Mouse (Mus musculus) forebrain, embryonic 14.5 days (tissue): Measurements from ENCODE around the gene Vmn2r83. TPM values are rescaled to one million over a fixed set of nuclear protein-coding genes. Genes with fewer than 3 reads are reported as not detected.
A peak's percentile ranks its signal among the peaks of the same experiment; 100 is the strongest.
"Not testable (repeated sequence)": the region's sequence is repeated elsewhere in the genome, so short reads cannot be mapped to it uniquely, and the experiment has no call there.

ENCODE experiments used
- ATAC-seq: fragments of 200-750 bp; cut with Nextera tagmentation; 2 replicates; pipeline ENCODE4 v1.8.0; 2017; ENCODE audit warnings: mild to moderate bottlenecking, moderate library complexity
- DNase-seq: peaks from one replicate; pipeline ENCODE4 v3.0.0-alpha.2; 2015; ENCODE audit warnings: low spot score
- H3K27ac ChIP-seq: fragments of 300-500 bp; sonication (generic); 2 replicates; pipeline ENCODE4 v1.5.1; 2014; ENCODE audit warnings: low read depth, mild to moderate bottlenecking, control low read depth, low read length, moderate library complexity
- H3K27me3 ChIP-seq: fragments of 300-500 bp; sonication (generic); replicated peaks from 2 replicates; pipeline ENCODE4 v1.6.1; 2014; ENCODE audit warnings: low read length, control low read depth, mixed read lengths; ENCODE audit not compliant: control insufficient read depth, insufficient read depth
- H3K36me3 ChIP-seq: fragments of 300-500 bp; sonication (generic); 2 replicates; pipeline ENCODE4 v1.6.1; 2014; ENCODE audit warnings: low read length, control low read depth; ENCODE audit not compliant: control insufficient read depth, insufficient read depth
- H3K4me1 ChIP-seq: fragments of 300-500 bp; sonication (generic); 2 replicates; pipeline ENCODE4 v1.6.1; 2014; ENCODE audit warnings: antibody characterized with exemption, low read length, control low read depth; ENCODE audit not compliant: control insufficient read depth, insufficient read depth
- H3K4me2 ChIP-seq: fragments of 300-500 bp; sonication (generic); 2 replicates; pipeline ENCODE4 v1.6.1; 2014; ENCODE audit warnings: mild to moderate bottlenecking, control low read depth, low read length
- H3K4me3 ChIP-seq: fragments of 300-500 bp; sonication (generic); 2 replicates; pipeline ENCODE4 v1.5.1; 2014; ENCODE audit warnings: low read depth, low read length, control low read depth
- H3K9ac ChIP-seq: fragments of 300-500 bp; sonication (generic); 2 replicates; pipeline ENCODE4 v1.6.1; 2014; ENCODE audit warnings: mild to moderate bottlenecking, low read length, control low read depth, moderate library complexity
- H3K9me3 ChIP-seq: fragments of 300-500 bp; sonication (generic); replicated peaks from 2 replicates; pipeline ENCODE4 v1.6.1; 2016; ENCODE audit warnings: low read length, control low read depth, mixed read lengths; ENCODE audit not compliant: control insufficient read depth
- WGBS: fragments of 180-500 bp; shearing (Covaris S2); extraction: QIAGEN DNeasy Blood & Tissue Kit; methylation state at CpG from one replicate; pipeline ENCODE4 v1.1.7; 2014; 5-methylcytosine and 5-hydroxymethylcytosine counted together
- polyA plus RNA-seq: library from polyadenylated mRNA; unstranded; fragments of >200 nt; fragmentation: Nextera tagmentation; extraction: Ambion mirVana; gene quantifications from 2 replicates; pipeline ENCODE4 v1.2.1, GENCODE M21; 2014

Vmn2r83 gene
- polyA plus RNA-seq = not detected in 2 replicates

- Histone ChIP-seq H3K36me3 (no peaks in the 10 kb centered on the region), H3K9ac (no peak within 1 kb of the TSS), H3K4me2 (no peak within 1 kb of the TSS), H3K9me3 (no peaks in the 10 kb centered on the region), H3K4me1 (no peaks in the 10 kb centered on the region), H3K27me3 (no peaks in the 10 kb centered on the region), H3K27ac (no peak within 1 kb of the TSS), H3K4me3 (no peak within 1 kb of the TSS)
- no peak for DNase-seq
- ATAC-seq = no peak
Measured at GRCm38 (mm10) chr10:79468431-79468830, at the start of gene Vmn2r83. Gene Vmn2r83 (plus strand): TSS chr10:79468731.

GRCm38 (mm10) chr10:79435141-79435820 is 33.2 kb upstream of the Vmn2r83 start:
- H3K4me1 ChIP-seq, H3K27me3 ChIP-seq, H3K4me3 ChIP-seq, H3K27ac ChIP-seq, H3K4me2 ChIP-seq, ATAC-seq, H3K36me3 ChIP-seq, H3K9me3 ChIP-seq, DNase-seq, H3K9ac ChIP-seq: not testable (repeated sequence)
- 92% methylated on average over 23 of the region's 23 CpGs for WGBS

GRCm38 (mm10) chr10:79495886-79496285 is 27.4 kb downstream of the Vmn2r83 start:
- H3K9ac ChIP-seq = no peak overlapping the region
- H3K9me3 ChIP-seq = no peaks in the 10 kb centered on the region
- no peak for DNase-seq
- H3K36me3 ChIP-seq = no peaks in the 10 kb centered on the region
- no peaks in the 10 kb centered on the region for H3K27me3 ChIP-seq
- H3K4me3 ChIP-seq = no peak overlapping the region
- no peak overlapping the region for H3K27ac ChIP-seq
- no peaks in the 10 kb centered on the region for H3K4me1 ChIP-seq
- ATAC-seq = no peak
- no peak overlapping the region for H3K4me2 ChIP-seq
- 69% methylated on average over 3 of the region's 3 CpGs for WGBS

GRCm38 (mm10) chr10:79496701-79497288 is 28.3 kb downstream of the Vmn2r83 start:
- no peak overlapping the region for H3K4me3 ChIP-seq
- no peak overlapping the region for H3K9ac ChIP-seq
- H3K9me3 ChIP-seq = no peaks in the 10 kb centered on the region
- H3K27me3 ChIP-seq = no peaks in the 10 kb centered on the region
- ATAC-seq = no peak
- no peak overlapping the region for H3K4me2 ChIP-seq
- WGBS = 29% methylated on average over 2 of the region's 2 CpGs
- H3K27ac ChIP-seq = no peak overlapping the region
- no peak for DNase-seq
- H3K36me3 ChIP-seq = no peaks in the 10 kb centered on the region
- no peaks in the 10 kb centered on the region for H3K4me1 ChIP-seq

- WGBS = 68% methylated on average over 6 of the region's 6 CpGs
- H3K27ac ChIP-seq = no peak overlapping the region
- no peak overlapping the region for H3K9ac ChIP-seq
- H3K4me2 ChIP-seq = no peak overlapping the region
- no peaks in the 10 kb centered on the region for H3K27me3 ChIP-seq
- H3K4me3 ChIP-seq = no peak overlapping the region
- peak; percentile 7 for DNase-seq
- ATAC-seq = no peak
- H3K9me3 ChIP-seq = no peaks in the 10 kb centered on the region
- H3K4me1 ChIP-seq = no peaks in the 10 kb centered on the region
- H3K36me3 ChIP-seq = no peaks in the 10 kb centered on the region
Measured at GRCm38 (mm10) chr10:79502830-79503644, 34.5 kb downstream of the Vmn2r83 start.

- WGBS = 80% methylated on average over 2 of the region's 2 CpGs
- ATAC-seq = no peak
Measured at GRCm38 (mm10) chr10:79506709-79507108, 38.2 kb downstream of the Vmn2r83 start.

GRCm38 (mm10) chr10:79524433-79524832 is 55.9 kb downstream of the Vmn2r83 start:
- 95% methylated on average over 1 of the region's 1 CpGs for WGBS
- DNase-seq (no peak), ATAC-seq (no peak)
- Histone ChIP-seq H3K9ac (no peak overlapping the region), H3K27ac (no peak overlapping the region), H3K27me3 (no peaks in the 10 kb centered on the region), H3K4me1 (no peaks in the 10 kb centered on the region), H3K4me3 (no peak overlapping the region), H3K4me2 (no peak overlapping the region), H3K9me3 (no peaks in the 10 kb centered on the region), H3K36me3 (no peaks in the 10 kb centered on the region)

More at GRCm38 (mm10) chr10:79506709-79507108, 38.2 kb downstream of the Vmn2r83 start:
- Histone ChIP-seq H3K9ac (no peak overlapping the region), H3K27me3 (no peaks in the 10 kb centered on the region), H3K27ac (no peak overlapping the region), H3K4me2 (no peak overlapping the region), H3K4me1 (no peaks in the 10 kb centered on the region), H3K9me3 (no peaks in the 10 kb centered on the region), H3K4me3 (no peak overlapping the region), H3K36me3 (no peaks in the 10 kb centered on the region)
- DNase-seq = no peak

- Histone ChIP-seq H3K4me2 (no peak overlapping the region), H3K4me3 (no peak overlapping the region), H3K36me3 (no peaks in the 10 kb centered on the region), H3K9ac (no peak overlapping the region), H3K27ac (no peak overlapping the region), H3K4me1 (no peaks in the 10 kb centered on the region), H3K27me3 (no peaks in the 10 kb centered on the region), H3K9me3 (no peaks in the 10 kb centered on the region)
- ATAC-seq (no peak), DNase-seq (no peak)
- WGBS = 92% methylated on average over 8 of the region's 8 CpGs
Measured at GRCm38 (mm10) chr10:79525456-79526325, 57.2 kb downstream of the Vmn2r83 start.
